Mouse (Mus musculus) large intestine, adult 2 months (tissue): ENCODE measurements around the gene Akap11. TPM values are rescaled to one million over a fixed set of nuclear protein-coding genes. Genes with fewer than 3 reads are reported as not detected.
"Not testable (repeated sequence)": the region's sequence is repeated elsewhere in the genome, so short reads cannot be mapped to it uniquely, and the experiment has no call there.

Experiments
- DNase-seq: peaks from one replicate; pipeline ENCODE4 v3.0.0-alpha.2; 2012; ENCODE audit warnings: low read depth, low spot score
- WGBS: fragments of 180-500 bp; shearing (Covaris S2); methylation state at CpG from one replicate; pipeline ENCODE4 v1.1.7; 2018; 5-methylcytosine and 5-hydroxymethylcytosine counted together
- polyA plus RNA-seq: library from polyadenylated mRNA; depleted of rRNA; stranded (reverse); fragments of >200 nt; gene quantifications from 2 replicates; pipeline ENCODE4 v1.2.3, GENCODE M21; 2012; rRNA removed

Akap11 gene
- polyA plus RNA-seq, result 3.2 and 5.4 TPM in 2 replicates

DNA sequence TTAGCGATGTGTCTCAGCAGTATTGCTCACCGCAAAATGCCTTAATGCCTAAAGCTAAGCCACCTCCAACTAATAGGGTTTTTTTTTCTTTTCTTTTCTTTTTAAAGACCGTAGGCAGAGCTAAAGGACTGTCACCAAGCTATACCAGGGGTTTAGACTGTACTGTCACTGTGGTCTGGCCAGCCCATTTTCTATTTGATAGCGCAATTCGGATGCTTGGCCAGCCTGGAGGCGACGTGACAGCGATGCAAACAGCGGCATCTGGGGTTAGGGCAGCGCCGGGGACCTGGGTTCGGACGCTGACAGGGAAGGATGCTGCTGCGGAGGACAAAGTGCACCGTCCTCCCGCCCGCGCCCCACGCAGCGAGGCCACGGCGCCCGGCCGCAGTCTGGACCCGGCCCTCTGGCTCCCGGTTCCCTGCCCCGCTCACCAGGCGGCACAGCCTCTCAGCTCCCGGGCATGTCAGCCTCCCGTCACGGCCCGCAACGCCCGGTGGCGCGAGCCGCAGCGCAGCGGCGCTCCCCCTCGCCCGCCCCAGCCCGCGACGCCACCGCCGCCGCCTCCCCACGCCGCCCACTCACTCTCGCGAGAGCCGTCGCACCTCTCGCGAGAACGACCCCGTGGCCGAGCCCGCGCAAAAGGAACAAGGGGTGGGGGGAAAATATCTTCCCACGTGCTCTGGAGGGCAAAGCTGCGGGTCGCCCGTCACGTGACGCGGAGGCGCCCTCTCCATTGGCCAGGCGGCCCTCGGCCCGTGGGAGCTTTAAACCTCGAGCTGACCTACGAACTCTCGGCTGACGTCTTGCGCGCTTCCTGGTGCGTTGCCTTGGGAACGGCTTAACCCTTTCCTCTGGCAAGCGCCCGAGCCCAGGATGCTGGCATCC is at the start of gene Akap11:
Gene Akap11, minus strand, starts transcription at position 528 of the 885 bp plus-strand sequence.
- WGBS, result under 1% methylated on average over 82 of the region's 82 CpGs
- no peak for DNase-seq

GRCm38 (mm10) chr14:78584222-78584621 is 47.6 kb upstream of the Akap11 start:
- DNase-seq, result no peak
- whole genome bisulfite sequencing, result 83% methylated on average over 13 of the region's 13 CpGs

DNA sequence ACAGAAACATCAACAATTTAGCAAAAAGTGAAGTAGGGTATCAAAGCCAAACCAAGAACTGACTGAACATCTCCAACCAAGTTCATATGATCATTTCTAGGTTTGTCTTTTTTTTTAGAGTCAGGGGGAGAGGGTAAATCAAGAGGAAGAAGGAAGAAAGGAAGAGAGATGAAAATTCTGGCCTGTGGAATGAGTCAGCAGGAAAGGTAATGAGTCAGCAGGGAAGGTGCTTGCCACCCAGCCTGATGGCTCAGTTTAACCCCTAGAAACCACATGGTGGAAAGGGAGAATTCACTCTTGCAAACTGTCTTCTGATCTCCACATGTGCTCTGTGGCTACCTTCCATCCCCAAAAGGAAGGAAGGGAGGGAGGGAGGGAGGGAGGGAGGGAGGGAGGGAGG is 46.6 kb upstream of the Akap11 start:
- no peak for DNase-seq

DNA sequence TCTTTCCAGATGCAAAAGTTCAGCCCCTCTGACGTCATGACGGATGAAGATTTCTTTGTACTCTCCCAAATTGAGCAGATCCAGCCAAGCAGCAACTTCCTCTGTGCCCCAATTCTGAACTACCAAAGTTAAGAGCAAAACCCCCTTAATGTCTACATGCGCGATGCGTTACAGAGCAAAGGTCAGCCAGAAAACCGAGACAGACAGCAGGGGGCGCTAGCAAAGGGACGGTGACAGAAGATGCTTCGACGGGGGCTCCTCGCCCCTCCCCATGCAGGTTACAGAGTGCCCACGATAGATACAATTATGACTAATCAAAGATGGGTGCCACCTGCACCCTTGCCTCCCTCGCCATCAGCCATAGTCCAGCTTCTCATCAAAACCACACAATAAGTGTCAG is 39.3 kb upstream of the Akap11 start:
- DNase-seq, result no peak
- 81% methylated on average over 13 of the region's 13 CpGs for WGBS

- 92% methylated on average over 5 of the region's 5 CpGs for WGBS
- no peak for DNase-seq
Measured at GRCm38 (mm10) chr14:78568410-78568809, 31.8 kb upstream of the Akap11 start.

- WGBS, result 85% methylated on average over 4 of the region's 4 CpGs
- DNase-seq, result no peak
Measured at GRCm38 (mm10) chr14:78566431-78566830, 29.8 kb upstream of the Akap11 start.

DNA sequence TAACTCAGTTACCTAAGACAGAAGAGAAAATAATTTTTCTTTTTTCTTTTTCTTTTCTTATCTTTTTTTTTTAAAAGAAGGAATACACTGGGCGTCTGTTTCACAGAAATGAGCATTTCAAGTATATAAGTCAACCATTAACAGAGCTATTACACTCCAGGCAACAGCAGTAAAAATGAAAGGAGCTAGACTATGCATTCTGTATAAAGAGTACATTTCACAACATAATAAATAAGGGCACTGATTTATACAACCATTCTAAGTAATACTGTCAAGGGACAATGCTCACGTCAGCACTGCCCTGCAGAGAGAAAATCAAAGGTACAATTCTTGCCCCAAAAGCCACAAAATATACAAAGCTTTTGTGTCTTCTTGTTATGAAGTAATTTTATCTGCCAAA is 27.7 kb upstream of the Akap11 start:
- 33% methylated on average over 2 of the region's 2 CpGs for WGBS
- no peak for DNase-seq

DNA sequence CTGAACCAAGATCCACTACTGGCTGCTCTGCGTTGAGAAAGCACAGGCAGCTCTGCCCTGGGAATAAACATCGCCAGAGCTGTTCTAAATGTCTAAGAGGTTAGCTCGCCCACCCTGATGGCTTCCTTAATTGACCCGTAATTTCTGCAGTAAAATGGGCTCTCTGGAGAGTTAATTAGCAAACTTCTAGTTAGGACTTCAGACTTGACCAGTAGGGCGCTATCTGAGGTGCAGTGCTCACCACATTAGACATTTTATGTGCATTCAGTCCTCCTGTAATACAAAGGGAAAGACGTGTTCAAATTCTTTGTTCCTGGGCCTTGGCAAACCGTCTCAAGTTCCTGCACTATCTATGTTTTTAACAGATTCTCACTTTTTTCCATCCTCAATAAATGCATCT is 26.6 kb upstream of the Akap11 start:
- WGBS, result 63% methylated on average over 7 of the region's 7 CpGs
- no peak for DNase-seq

- WGBS, result 83% methylated on average over 4 of the region's 4 CpGs
- no peak for DNase-seq
Measured at GRCm38 (mm10) chr14:78562121-78562520, 25.5 kb upstream of the Akap11 start.

- no peak for DNase-seq
- 75% methylated on average over 8 of the region's 8 CpGs for WGBS
Measured at GRCm38 (mm10) chr14:78559042-78559441, 22.4 kb upstream of the Akap11 start.

- WGBS, result 89% methylated on average over 3 of the region's 3 CpGs
- DNase-seq, result not testable (repeated sequence)
Measured at GRCm38 (mm10) chr14:78554830-78555229, 18.2 kb upstream of the Akap11 start.

DNA sequence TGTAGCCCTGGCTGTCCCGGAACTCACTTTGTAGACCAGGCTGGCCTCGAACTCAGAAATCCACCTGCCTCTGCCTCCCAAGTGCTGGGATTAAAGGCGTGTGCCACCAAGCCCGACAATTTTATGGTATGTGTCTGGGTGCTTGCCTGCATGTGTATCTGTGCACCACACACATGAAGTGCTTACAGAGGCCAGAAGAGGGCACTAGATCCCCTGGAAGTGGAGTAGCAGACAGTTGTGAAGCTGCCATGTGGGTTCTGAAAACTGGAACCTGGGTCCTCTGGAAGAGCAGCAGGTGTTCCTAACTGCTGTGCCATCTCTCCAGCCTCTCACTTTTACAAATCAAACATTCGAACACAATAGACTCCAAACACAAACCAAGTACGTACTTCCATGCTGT is 17.1 kb upstream of the Akap11 start:
- 92% methylated on average over 6 of the region's 6 CpGs for WGBS
- DNase-seq, result no peak

- whole genome bisulfite sequencing, result 64% methylated on average over 6 of the region's 6 CpGs
- DNase-seq, result no peak
Measured at GRCm38 (mm10) chr14:78548807-78549206, 12.2 kb upstream of the Akap11 start.

DNA sequence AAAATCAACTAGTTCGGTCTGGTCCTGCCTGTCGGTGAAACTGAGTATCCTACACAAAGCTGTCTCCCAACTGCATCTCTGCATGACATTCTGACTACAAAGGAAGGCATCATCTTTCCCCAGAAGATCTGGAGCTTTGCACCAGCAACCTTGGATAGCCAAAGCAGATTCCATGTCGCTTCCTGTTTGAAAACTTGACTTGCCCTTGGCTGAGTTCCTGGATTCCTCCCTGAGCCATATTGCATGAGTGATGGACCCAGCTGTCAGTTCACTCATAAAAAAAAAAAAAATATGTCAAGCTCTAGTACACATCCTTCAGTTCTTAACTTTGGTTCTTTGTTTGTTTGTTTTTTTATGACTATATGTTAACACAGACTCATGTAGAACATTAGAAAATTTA is 4.7 kb upstream of the Akap11 start:
- 67% methylated on average over 3 of the region's 3 CpGs for WGBS
- DNase-seq, result no peak

GRCm38 (mm10) chr14:78539821-78540220 is 3.2 kb upstream of the Akap11 start:
- 97% methylated on average over 1 of the region's 1 CpGs for WGBS
- no peak for DNase-seq

GRCm38 (mm10) chr14:78538572-78539320 is 2.1 kb upstream of the Akap11 start:
- no peak for DNase-seq
- 37% methylated on average over 5 of the region's 5 CpGs for WGBS

- no peak for DNase-seq
Measured at GRCm38 (mm10) chr14:78537551-78537950, 943 bp upstream of the Akap11 start.

GRCm38 (mm10) chr14:78535366-78535765 is 1.2 kb downstream of the Akap11 start:
- WGBS, result 50% methylated on average over 2 of the region's 2 CpGs
- DNase-seq, result no peak

More at GRCm38 (mm10) chr14:78537551-78537950, 943 bp upstream of the Akap11 start:
- WGBS, result 53% methylated on average over 6 of the region's 6 CpGs

DNA sequence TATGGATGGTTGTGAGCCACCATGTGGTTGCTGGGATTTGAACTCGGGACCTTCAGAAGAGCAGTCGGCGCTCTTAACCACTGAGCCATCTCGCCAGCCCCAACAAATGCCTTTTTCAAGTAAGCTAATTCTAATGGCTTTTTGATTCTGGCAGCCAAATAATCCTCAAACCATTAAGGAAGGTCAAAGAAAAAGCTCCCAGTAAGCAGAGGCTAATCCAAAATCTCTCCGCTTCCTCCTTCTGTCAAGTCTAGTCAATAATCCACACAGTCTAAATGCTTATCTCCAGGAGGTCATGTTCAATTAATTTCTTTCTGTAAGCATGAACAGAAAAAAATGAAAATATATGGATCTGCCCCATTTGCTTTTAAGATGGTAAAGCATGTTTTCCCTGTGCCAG is 2.0 kb downstream of the Akap11 start:
- DNase-seq, result no peak
- 97% methylated on average over 5 of the region's 5 CpGs for WGBS

DNA sequence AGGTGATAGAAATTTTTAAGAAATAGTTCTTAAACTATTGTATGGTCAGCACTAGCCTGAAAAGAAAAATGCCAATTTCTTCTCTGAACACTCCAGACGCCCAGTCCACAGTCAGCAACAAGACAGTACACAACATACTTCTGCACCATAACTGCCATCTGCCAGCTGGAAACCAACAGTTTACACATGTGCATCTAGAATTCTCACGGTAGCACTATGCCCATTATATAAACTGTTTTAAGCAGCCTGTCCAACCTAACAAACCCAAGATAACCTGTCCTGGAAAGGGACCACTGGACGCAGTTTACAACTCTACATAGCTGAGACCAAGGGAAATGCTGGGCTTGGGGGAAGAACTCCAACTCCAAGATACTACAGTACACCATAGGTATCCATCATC is 2.9 kb downstream of the Akap11 start:
- no peak for DNase-seq
- 74% methylated on average over 3 of the region's 3 CpGs for WGBS

DNA sequence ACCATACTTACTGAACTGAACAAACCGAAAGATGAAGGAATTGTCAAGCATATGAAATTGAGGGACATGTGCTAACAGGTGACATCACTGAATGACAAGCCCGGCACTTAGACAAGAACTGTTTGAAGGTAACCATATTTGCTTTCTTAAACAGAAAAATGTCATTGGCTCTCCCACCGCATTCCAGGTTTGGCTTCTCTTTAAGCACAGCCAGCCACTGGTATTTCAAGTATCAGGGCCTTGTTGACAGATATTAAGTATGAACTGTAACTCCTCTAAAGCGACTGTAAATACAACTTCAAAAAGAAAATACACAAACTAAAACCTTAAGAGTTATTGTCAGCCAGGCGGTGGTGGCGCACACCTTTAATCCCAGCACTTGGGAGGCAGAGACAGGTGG is 4.3 kb downstream of the Akap11 start:
- no peak for DNase-seq
- WGBS, result 83% methylated on average over 6 of the region's 6 CpGs
